Mouse (Mus musculus): ENCODE data around the gene Harbi1.
"Not testable (repeated sequence)": the region's sequence is repeated elsewhere in the genome, so short reads cannot be mapped to it uniquely, and the experiment has no call there.

Harbi1 gene

DNA sequence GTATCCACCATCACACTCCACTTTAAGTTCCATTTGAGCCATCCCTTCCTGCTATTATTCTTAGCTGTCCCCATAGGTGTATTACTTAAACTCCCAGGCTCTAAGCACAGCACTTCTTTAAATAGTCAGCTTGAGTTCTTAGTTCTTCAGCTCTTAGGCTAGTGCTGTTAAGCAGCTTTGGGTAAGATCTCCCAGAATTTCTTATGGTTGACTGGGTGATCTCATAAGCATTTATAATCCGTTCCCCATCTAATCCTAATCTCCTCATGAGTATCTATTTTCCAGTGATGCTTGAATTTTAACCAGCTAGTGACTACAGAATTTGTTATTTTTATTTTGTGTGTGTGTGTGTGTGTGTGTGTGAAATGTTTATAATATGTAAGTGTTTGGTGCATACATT, 4.3 kb downstream of the Harbi1 start:
- in situ Hi-C loops (cut with MboI): no loop called here

DNA sequence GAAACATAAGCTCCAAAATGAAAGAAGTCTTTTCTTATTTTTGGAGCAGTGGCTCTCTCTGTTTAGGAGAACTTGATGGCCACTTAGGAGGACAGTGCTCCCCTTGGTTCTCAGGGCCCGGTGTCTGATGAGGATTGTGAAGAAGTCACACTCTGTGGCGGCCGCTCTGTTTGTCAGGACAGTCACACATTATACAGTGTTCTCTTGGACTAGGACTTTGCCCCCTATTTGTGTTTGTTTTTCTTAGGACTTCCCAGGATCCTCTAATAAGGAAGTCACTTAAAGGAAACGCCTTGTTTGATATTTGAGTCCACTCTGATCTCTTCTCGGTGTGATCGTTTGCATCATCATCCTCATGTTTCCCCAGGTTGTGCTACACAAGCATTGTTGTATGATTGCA, 7.6 kb downstream of the Harbi1 start:
- in situ Hi-C loops (cut with MboI): no loop called here

DNA sequence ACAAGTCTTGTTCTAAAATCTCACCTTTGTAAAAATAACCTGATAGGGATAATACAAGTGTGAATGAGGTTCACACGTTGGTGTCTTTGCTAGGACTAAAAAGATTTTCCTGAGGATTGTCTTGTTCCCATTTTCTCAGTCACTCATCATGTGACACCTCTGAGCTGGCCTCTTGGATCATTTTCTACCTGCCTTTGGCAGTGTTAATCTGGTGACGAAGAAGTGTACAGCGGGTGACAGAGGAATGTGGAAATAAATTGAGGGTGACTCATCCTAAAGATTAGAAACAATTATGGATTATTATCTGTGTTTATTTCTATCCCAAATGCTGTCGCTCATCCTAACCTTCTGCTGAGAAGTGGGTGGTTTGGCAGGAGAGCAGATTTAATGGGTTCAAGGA, 12.7 kb downstream of the Harbi1 start:
- in situ Hi-C loops (cut with MboI): no loop called here

DNA sequence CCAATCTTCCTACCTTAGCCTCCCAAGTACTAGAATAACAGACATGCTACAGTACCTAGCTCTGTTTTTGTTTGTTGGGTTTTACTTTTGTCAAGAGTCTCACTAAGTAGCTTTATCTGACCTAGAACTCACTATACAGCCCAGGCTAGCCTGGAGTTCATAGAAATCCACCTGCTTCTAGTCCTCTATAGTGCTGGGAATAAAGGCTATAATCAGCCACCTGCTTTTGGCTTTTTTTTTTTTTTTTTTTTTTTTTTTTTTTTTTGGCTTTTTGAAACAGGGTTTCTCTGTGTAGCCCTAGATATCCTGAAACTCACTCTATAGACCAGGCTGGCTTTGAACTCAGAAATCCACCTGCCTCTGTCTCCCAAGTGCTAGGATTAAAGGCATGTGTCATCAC, 13.3 kb downstream of the Harbi1 start:
- in situ Hi-C loops (cut with MboI): no loop called here

GRCm38 (mm10) chr2:91724716-91725115, 14.1 kb downstream of the Harbi1 start:
- in situ Hi-C loops (cut with MboI): no loop called here

GRCm38 (mm10) chr2:91725476-91725875, 14.8 kb downstream of the Harbi1 start:
- in situ Hi-C loops (cut with MboI): not testable (repeated sequence)

GRCm38 (mm10) chr2:91727011-91727410, 16.4 kb downstream of the Harbi1 start:
- in situ Hi-C loops (cut with MboI): no loop called here

DNA sequence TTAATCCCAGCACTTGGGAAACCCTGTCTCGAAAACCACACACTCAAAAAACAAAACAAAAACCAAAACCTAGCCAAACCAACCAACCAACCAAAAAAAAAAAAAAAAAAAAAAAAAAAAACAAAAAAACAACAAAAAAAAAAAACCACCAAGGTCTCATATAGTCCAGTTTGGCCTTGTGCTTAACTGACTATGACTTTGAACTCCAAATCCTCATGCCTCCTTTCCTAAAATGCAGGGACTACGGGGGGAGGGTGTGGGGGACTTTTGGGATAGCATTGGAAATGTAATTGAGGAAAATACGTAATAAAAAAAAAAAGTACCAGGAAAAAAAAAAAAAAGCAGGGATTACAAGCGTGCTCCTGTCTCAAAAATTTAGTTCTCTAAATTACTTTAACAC, 18.9 kb downstream of the Harbi1 start:
- in situ Hi-C loops (cut with MboI): no loop called here

DNA sequence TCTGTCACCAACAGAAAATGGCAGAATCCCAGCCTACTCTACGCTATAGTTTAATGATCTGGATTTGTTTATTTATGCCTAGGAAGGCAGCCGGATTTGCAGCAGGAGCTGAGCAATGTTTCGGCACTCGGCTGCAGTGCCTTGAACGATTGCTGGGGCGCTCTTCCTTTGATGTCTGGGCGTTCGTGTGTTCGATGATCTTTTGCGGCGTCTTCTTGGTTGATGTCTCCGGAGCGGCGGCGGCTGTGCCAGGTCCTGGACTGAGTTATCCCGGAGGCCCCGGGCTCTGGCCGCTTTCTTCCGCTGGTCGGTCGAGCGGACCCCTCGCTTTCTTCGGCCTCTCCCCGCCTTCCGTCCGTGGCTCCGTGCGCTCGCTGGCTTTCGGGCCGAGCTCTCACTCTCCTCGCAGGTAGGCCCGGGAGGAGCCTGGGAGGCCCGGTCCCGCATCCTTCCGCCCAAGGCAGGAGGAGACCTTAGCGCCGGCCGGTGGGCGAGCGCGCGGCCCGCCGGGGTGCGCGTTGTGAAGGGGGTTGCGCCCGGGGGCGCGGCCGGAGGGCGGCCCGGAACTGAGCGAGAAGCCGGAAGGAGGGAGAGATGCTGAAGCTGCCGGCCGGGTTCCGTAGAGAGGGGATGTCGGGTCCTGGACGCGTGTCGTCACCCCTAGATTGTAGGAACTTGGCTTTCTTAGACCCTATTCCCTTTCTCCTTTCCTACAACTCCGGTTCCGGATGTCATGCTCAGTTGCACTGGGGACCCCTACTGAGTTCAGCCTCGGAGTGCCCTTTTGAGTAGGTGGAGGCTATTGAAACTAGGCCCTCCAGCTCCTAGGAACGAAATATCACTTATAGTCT, 19.5 kb downstream of the Harbi1 start, which contains the start of gene Ambra1:
Gene Ambra1, plus strand, starts transcription at position 164 of the 851 bp plus-strand sequence.
- in situ Hi-C loops (cut with MboI): no loop called here

GRCm38 (mm10) chr2:91735221-91735620, 24.6 kb downstream of the Harbi1 start:
- in situ Hi-C loops (cut with MboI): no loop called here

DNA sequence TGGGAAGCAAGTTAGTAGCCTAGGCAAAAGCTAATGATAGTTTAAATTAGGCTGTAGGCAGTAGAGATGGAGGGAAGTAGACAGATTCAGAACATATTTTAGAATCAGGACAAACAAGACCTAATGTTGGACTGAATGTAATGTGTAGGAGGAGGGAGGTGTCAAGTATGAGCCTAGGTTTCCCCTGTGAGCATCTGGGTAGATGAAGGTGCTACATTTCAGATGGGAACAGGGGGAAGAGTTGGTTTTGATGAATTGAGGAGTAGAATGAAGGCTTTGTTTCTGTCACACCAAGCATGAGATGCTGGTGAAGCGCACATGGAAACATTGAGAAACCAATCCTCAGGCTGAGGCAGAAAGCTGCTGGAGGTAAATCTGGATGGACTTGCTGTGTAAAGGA, 28.9 kb downstream of the Harbi1 start:
- in situ Hi-C loops (cut with MboI): no loop called here

- in situ Hi-C loops (cut with MboI): no loop called here
Observed at GRCm38 (mm10) chr2:91744686-91745085, 34.0 kb downstream of the Harbi1 start.

- in situ Hi-C loops (cut with MboI): no loop called here
Observed at GRCm38 (mm10) chr2:91749811-91750261, 39.2 kb downstream of the Harbi1 start.

All from mature B cell (primary cell).